Mouse (Mus musculus) monocyte, adult 5-6 weeks (primary cell): ENCODE data around the gene Sh3d21. TPM values are rescaled to one million over a fixed set of nuclear protein-coding genes. Genes with fewer than 3 reads are reported as not detected.

Source experiments
- ATAC-seq: fragments of 153-309, 156-312 bp; replicated peaks from 2 replicates; pipeline ENCODE4 v1.8.0; 2017; ENCODE audit warnings: mild to moderate bottlenecking; ENCODE audit not compliant: low TSS enrichment, insufficient number of reproducible peaks, severe bottlenecking, poor library complexity, low FRiP score
- total RNA-seq: library from RNA; stranded (forward); fragments of 200-1000, 200-491, 200-594 nt; gene quantifications from 3 replicates; pipeline ENCODE4 v1.2.3, GENCODE M21; 2017

Sh3d21 gene
- total RNA-seq, 1 experiment from 2014 or later = not detected

- ATAC-seq = no peak
Observed at GRCm38 (mm10) chr4:126117116-126117515, 46.2 kb downstream of the Sh3d21 start.

DNA sequence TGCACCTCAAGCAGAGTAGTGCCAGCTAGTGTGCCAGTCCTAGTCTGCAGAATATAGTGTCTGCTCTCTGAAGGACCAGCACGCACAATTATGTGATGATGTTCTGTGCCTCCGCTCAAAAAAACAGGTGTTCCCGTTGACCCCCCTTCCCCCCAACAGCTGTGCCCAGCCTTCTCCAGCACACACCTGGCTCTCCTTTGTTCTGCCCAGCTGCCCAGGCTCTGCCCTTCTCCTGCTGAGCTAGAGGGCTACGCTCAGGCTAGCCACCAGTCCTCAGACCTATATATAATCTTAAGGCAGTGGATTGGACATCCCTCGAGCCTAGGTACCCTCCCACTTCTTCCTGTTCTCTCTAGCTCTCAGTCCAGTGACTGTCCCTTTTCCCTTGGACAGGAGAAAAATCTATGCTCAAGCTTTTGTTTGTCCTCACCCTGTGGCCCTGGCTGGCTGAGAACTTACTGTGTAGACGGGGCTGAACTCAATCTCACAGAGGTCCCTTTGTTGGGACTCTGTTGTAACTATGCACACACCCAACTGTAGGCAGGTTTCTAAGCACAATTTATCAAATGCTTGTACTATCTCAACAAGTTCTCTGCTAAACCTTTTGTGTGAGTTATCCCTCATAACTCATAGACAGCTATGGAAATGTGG, 47.3 kb downstream of the Sh3d21 start:
- no peak for ATAC-seq

GRCm38 (mm10) chr4:126115411-126115810, 47.9 kb downstream of the Sh3d21 start:
- ATAC-seq = no peak

DNA sequence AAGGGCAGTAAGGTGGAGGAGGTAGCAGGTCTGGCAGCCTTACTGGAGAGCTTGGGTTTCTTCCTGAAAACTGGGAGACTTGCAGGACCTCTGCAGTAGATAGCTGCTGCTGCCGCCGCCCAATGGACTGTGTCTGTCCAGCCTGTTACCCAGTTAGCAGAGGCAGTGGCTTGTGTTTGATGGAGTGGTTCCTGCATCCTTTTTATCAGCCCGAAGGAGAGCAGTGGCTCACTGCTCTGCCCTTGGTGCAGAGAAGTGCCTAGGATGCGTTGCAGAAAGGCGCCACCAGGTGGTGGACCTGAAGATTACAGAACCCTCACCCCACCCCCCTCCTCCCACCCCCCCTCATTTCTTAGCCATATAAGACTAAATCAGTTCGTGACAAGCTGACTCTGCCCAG, 49.3 kb downstream of the Sh3d21 start:
- ATAC-seq = peak; percentile 40; the same call in 1 of the 2 replicates

DNA sequence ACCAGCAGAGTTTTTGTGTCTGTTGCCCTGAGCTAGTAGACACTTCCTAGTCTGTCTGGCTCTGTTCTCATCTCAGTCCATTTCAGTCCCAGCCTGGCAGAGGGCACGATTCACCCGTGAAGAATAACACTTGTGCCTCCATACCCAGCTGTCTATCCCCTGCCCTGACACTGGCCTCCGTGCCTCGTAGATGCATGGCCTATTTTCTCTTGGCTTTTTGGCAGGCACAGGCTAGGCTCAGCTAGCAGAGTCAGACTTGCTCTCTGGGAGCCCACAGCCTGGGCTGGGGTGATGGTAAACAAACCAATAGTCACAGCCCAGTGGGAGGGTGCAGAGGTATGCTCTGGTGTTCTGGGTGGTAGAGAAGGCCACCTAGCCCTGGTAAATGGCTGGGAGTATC, 50.0 kb downstream of the Sh3d21 start:
- no peak for ATAC-seq

GRCm38 (mm10) chr4:126111153-126111549, 52.1 kb downstream of the Sh3d21 start:
- ATAC-seq = no peak

DNA sequence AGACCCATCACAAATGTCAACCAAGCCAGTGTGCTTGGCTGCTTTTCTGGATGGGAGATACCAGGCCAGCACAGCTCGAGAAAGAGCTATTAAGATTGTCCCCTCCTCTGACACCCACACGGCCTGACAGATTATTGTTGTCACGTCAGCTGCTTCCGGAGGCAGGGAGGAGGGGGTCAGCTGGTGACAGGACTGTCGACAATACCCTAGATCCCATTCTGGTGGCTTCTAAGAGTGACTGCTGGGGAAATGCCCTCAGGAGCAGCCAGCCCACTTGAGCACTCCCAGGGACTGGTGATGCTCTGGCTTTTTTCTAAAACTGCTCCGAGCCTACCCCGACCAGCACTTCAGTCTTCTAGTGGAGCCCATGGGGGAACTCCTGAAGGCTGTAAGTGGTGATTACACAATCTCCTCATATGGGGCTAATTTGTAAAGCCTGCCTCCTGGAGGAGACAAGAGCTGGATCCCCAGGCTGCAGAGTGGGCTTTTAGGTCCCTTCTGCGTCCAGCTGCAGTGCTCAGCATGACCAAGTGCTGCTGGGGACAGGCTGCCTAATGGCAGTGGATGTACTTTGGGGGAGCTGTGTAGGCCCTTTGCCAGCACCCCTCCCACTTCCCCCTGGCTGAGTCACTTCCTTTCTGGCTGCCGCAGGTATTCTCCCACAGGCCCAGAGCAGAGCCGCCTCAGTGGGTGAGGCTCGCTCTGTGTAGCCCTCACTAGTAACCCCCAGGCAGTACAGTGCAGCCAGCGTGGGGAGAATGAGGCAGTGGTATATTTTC, 52.7 kb downstream of the Sh3d21 start:
- ATAC-seq = peak; percentile 80

DNA sequence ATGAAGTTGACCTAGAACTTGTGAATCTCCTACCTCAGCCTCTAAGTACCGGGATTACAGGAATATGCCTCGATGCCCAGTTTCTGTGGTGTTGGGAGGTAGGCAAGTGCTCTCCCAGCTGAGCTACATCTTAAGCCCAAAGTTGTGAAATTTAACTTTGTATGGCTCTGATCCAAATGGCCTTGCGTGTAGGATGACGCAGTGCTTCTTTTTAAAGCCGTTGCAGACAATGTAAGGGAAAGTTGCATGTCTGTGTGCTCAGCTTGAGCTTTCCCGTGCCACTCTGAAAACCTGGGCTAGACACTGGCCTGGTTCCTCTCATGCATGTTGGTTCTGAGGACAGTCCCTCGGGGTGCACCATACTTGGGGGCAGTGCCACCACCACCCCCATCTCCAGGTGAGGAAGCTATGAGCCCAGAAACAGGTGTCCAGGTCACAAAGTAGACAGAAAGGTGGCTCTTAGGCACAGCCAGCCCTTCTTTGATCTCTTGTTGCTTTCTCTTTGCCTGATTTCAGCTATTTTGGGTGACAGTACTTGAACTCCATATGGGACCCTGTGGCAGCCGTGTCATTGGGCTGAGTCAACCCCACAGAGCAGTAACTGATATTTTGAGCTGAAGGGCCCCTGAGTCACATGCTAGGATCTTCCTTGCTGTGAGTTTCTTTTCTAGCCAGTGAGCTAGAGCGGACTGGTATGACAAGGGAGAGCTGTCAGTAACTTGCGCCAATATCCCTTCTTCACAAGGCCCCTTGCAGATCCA, 53.5 kb downstream of the Sh3d21 start:
- ATAC-seq = no peak

- no peak for ATAC-seq
Observed at GRCm38 (mm10) chr4:126108061-126108740, 55.1 kb downstream of the Sh3d21 start.

DNA sequence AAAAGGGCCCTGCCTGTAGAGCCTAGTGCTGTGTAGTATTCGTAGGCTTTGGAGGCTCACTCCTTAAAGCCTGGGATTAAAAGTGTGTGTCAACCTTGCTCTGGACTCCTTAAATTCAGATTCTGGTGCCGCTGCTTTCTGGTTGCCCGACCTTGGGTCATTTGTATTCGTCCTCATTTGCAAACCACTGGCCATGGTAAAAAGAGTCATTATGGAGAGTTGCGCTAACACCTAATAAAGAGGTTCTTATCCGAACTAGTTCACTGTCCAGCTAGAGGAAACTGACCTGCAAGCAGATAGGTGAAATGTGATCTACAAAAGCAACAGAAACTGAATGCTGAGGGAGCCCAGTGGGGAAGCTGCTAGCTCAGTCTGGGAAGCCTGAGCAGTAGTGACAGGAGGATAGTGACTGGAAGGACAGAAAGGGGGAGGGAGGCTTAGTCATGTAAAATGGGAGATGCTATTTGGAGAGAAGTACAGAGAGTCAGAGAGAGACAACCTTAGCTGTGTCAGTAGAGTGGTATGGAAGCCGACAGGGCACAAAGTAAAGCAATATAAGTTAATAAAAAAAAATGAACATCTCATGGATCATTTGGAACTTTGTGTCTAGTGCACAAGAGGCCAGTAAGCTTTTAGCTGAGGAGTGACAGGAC, 58.0 kb downstream of the Sh3d21 start:
- no peak for ATAC-seq

DNA sequence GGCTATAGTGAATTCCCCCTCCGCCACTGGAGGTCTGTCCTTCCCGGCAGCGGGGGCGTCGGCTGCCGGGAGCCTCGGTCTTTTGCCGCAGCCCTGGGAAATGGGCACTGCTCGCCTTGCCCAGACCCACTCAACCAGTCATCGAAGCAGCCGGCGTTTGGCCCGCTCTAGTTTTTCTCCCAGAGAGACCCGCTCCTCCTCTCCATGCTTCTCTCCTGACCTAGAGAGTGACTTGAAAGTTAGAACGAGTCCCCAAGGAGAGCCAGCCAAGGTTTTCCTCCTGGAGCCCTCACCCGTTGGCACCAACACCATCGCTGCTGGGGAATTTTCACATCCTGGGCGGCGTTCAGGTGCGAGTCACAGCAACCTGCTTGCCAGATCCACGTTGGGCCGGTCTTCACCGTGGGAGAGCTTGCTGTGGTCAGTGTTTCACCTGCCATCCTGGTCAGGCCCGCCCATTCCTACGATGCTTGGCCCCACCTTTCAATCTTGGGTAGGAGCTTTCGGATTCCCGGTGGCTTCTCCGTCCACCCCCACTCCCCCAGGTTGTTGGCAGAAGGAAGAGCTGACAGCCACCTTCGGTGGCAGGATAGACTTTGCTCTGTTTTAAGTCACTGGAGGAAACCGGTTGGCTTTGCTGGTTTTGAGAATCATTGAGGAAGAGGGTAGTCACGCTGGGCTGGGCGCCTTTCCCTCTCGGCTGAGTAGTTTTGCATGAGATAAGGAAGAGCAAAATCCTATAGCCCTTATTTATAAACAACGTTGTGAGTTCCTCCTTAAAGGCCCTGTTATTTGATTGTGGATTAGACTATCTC, 58.8 kb downstream of the Sh3d21 start:
- ATAC-seq = no peak

GRCm38 (mm10) chr4:126103590-126104068, 59.7 kb downstream of the Sh3d21 start, which contains the start of gene Stk40:
Stk40 (plus strand) TSS chr4:126103957.
- ATAC-seq = peak; percentile 90

DNA sequence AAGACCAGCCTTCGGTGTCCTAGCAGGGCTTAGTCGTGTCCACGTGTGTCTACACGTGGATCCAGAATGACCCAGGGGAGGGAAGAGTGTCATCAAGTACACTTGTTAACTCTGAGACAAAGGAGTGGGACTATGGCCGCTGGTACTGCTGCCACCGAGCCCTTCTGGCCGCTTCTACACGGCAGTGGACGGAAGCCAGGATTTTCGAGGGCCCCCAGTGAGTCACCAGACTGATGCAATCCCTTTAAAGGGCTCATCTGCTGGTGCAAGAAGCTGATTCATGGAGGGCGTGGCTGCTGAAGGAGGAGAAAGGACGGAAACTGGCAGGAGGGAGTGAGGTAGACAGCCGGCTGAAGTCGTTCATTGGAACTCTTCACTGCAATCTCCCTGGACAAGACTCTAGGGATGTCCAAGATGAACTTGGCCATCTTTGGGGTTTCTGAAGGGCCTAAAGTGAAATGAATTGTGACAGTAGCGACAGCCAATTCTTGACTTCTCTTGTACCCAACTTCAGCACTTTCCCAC, 60.2 kb downstream of the Sh3d21 start:
- peak; percentile 78 for ATAC-seq

- ATAC-seq = peak; percentile 38
Observed at GRCm38 (mm10) chr4:126102061-126102841, 61.0 kb downstream of the Sh3d21 start.

GRCm38 (mm10) chr4:126100764-126101163, 62.5 kb downstream of the Sh3d21 start:
- ATAC-seq = no peak
